Mouse (Mus musculus) brain, adult 2 months (tissue): ENCODE results near the gene Gm21962.

Experiments used
- DNase-seq: peaks from one replicate; pipeline ENCODE4 v3.0.0; 2011; ENCODE audit warnings: low read depth, low spot score

Gm21962 gene

GRCm38 (mm10) chr3:137716573-137717157 lies 45.3 kb downstream of the Gm21962 start:
- no peak for DNase-seq
